Mouse (Mus musculus): Measurements from ENCODE around the gene Ppp2r2c. TPM values are rescaled to one million over a fixed set of nuclear protein-coding genes. Genes with fewer than 3 reads are reported as not detected.

The Ppp2r2c gene
- polyA plus RNA-seq, 1 experiment from 2014 or later: 3.2 TPM

- H3K4me1 ChIP-seq: peaks cover 4% of the 10 kb centered on the region; the same call in 1 of the 2 replicates
- H3K36me3 ChIP-seq: no peaks in the 10 kb centered on the region
Measured at GRCm38 (mm10) chr5:36875956-36876355, 7.6 kb downstream of the Ppp2r2c start.

GRCm38 (mm10) chr5:36876777-36877396 is 8.6 kb downstream of the Ppp2r2c start:
- Histone ChIP-seq H3K27me3 (peaks cover 22% of the 10 kb centered on the region), H3K27ac (replicated peaks) (no peak overlapping the region), H3K4me1 (peaks cover 4% of the 10 kb centered on the region; the same call in 1 of the 2 replicates), H3K4me3 (no peak overlapping the region), H3K9me3 (no peaks in the 10 kb centered on the region), H3K4me2 (replicated peaks) (no peak overlapping the region), H3K36me3 (no peaks in the 10 kb centered on the region), H3K9ac (replicated peaks) (no peak overlapping the region)
- WGBS: 44% methylated on average over 7 of the region's 7 CpGs
- ATAC-seq (ENCODE audit: low FRiP score, low read depth): 0 out of 2 replicates have a peak, but pooled peaks have one; percentile 27

More at GRCm38 (mm10) chr5:36875956-36876355, 7.6 kb downstream of the Ppp2r2c start:
- Histone ChIP-seq H3K9ac (replicated peaks) (no peak overlapping the region), H3K4me3 (no peak overlapping the region), H3K27ac (replicated peaks) (no peak overlapping the region), H3K27me3 (peaks cover 31% of the 10 kb centered on the region), H3K4me2 (replicated peaks) (no peak overlapping the region), H3K9me3 (no peaks in the 10 kb centered on the region)
- WGBS: 84% methylated on average over 4 of the region's 4 CpGs
- ATAC-seq (ENCODE audit: low FRiP score, low read depth): no peak

DNA sequence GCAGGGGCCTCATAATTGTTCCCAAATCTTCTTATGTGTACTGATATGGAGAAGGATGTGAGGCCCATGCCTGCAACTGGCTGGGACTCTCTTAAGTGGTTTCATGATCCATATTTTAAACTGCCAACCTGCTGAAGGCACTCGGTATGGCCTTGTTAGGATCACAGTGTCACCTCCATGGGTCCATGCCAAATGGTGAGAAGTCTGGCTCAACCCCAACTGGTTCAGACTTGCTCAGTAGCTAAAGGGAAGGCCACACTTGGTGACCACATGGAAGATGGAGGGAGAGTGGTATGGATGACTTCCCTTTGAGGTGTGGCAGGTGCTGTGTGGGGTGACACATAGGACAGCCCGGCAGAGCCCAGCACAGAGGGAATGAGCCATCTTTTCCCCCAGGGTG is 9.3 kb downstream of the Ppp2r2c start:
- no peak overlapping the region for H3K4me2 ChIP-seq (replicated peaks)
- no peak for ATAC-seq (ENCODE audit: low FRiP score, low read depth)

GRCm38 (mm10) chr5:36878801-36879200 is 10.5 kb downstream of the Ppp2r2c start:
- 87% methylated on average over 4 of the region's 4 CpGs for WGBS
- no peak for ATAC-seq (ENCODE audit: low FRiP score, low read depth)
- H3K4me3 ChIP-seq: no peak overlapping the region

More for the DNA sequence above, 9.3 kb downstream of the Ppp2r2c start:
- Histone ChIP-seq H3K4me3 (no peak overlapping the region), H3K9ac (replicated peaks) (no peak overlapping the region), H3K27me3 (peaks cover 17% of the 10 kb centered on the region), H3K27ac (replicated peaks) (no peak overlapping the region), H3K9me3 (no peaks in the 10 kb centered on the region), H3K4me1 (peaks cover 4% of the 10 kb centered on the region; the same call in 1 of the 2 replicates), H3K36me3 (no peaks in the 10 kb centered on the region)
- WGBS: 88% methylated on average over 2 of the region's 2 CpGs

DNA sequence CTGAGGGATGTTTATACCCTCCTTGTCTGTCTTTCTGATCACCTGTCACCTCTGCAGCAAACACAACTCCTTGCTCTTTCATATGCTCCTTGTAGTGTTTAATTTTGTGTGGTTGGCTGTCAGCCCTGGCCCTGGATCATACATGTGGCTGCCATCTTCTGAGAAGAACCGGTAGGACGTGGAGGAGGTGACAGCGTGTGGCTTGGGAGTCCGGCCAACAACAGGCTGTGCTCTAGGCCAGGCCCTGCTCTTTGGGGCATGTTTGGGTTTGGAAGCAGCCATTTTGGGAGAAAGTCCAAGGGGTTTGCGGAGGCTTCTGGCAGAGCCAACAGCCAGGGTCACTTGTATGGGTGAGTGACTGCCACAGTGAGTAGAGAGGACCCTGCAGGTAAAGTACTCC is 12.3 kb downstream of the Ppp2r2c start:
- H3K4me1 ChIP-seq: peaks cover 4% of the 10 kb centered on the region; the same call in 1 of the 2 replicates
- H3K9me3 ChIP-seq: no peaks in the 10 kb centered on the region
- no peak for ATAC-seq (ENCODE audit: low FRiP score, low read depth)
- H3K27ac ChIP-seq (replicated peaks): no peak overlapping the region
- no peak overlapping the region for H3K4me2 ChIP-seq (replicated peaks)
- H3K36me3 ChIP-seq: no peaks in the 10 kb centered on the region
- H3K27me3 ChIP-seq: no peaks in the 10 kb centered on the region
- whole genome bisulfite sequencing: 89% methylated on average over 5 of the region's 5 CpGs
- H3K4me3 ChIP-seq: no peak overlapping the region
- no peak overlapping the region for H3K9ac ChIP-seq (replicated peaks)

More at GRCm38 (mm10) chr5:36878801-36879200, 10.5 kb downstream of the Ppp2r2c start:
- Histone ChIP-seq H3K27ac (replicated peaks) (no peak overlapping the region), H3K27me3 (peaks cover 7% of the 10 kb centered on the region), H3K4me2 (replicated peaks) (no peak overlapping the region), H3K9me3 (no peaks in the 10 kb centered on the region), H3K9ac (replicated peaks) (no peak overlapping the region), H3K36me3 (no peaks in the 10 kb centered on the region), H3K4me1 (peaks cover 4% of the 10 kb centered on the region; the same call in 1 of the 2 replicates)

GRCm38 (mm10) chr5:36883516-36883915 is 15.2 kb downstream of the Ppp2r2c start:
- H3K36me3 ChIP-seq: no peaks in the 10 kb centered on the region
- WGBS: 78% methylated on average over 12 of the region's 12 CpGs
- no peak overlapping the region for H3K4me2 ChIP-seq (replicated peaks)
- peaks cover 5% of the 10 kb centered on the region; the same call in 1 of the 2 replicates for H3K4me1 ChIP-seq
- H3K27ac ChIP-seq (replicated peaks): no peak overlapping the region
- no peak overlapping the region for H3K4me3 ChIP-seq
- H3K27me3 ChIP-seq: no peaks in the 10 kb centered on the region
- no peak overlapping the region for H3K9ac ChIP-seq (replicated peaks)
- no peaks in the 10 kb centered on the region for H3K9me3 ChIP-seq
- ATAC-seq (ENCODE audit: low FRiP score, low read depth): no peak

- no peaks in the 10 kb centered on the region for H3K36me3 ChIP-seq
- H3K4me2 ChIP-seq (replicated peaks): no peak overlapping the region
- no peak overlapping the region for H3K9ac ChIP-seq (replicated peaks)
- 91% methylated on average over 1 of the region's 1 CpGs for WGBS
- no peaks in the 10 kb centered on the region for H3K9me3 ChIP-seq
- H3K27ac ChIP-seq (replicated peaks): no peak overlapping the region
- H3K4me3 ChIP-seq: no peak overlapping the region
- H3K27me3 ChIP-seq: no peaks in the 10 kb centered on the region
- no peak for ATAC-seq (ENCODE audit: low FRiP score, low read depth)
- peaks cover 5% of the 10 kb centered on the region; the same call in 1 of the 2 replicates for H3K4me1 ChIP-seq
Measured at GRCm38 (mm10) chr5:36885067-36885466, 16.8 kb downstream of the Ppp2r2c start.

DNA sequence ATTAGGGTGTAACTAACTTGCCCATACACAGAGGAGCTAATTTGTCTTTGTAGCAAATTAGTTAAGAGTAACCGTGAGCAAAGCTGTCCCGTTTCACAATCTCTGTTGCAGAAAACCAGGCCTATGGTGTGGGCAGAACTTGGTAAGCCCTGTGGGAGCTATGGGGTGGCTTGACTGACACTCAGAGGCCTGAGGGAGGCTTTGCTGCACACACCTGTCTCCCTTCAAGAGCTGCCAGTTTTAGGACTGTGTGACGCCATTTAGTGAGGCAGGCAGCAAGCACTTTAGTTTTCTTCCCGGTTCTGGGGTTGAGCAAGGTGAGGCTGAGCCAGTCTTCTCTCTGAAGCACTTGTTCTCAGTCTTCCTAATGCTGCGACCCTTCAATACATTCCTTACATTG is 17.3 kb downstream of the Ppp2r2c start:
- peaks cover 9% of the 10 kb centered on the region for H3K4me1 ChIP-seq
- no peak for ATAC-seq (ENCODE audit: low FRiP score, low read depth)
- H3K27ac ChIP-seq (replicated peaks): no peak overlapping the region
- no peak overlapping the region for H3K4me3 ChIP-seq
- H3K4me2 ChIP-seq (replicated peaks): no peak overlapping the region
- no peak overlapping the region for H3K9ac ChIP-seq (replicated peaks)
- H3K36me3 ChIP-seq: no peaks in the 10 kb centered on the region
- no peaks in the 10 kb centered on the region for H3K27me3 ChIP-seq
- 79% methylated on average over 5 of the region's 5 CpGs for WGBS
- H3K9me3 ChIP-seq: no peaks in the 10 kb centered on the region

GRCm38 (mm10) chr5:36886298-36886697 is 18.0 kb downstream of the Ppp2r2c start:
- H3K36me3 ChIP-seq: no peaks in the 10 kb centered on the region
- no peak for ATAC-seq (ENCODE audit: low FRiP score, low read depth)
- no peak overlapping the region for H3K4me2 ChIP-seq (replicated peaks)
- 91% methylated on average over 2 of the region's 2 CpGs for WGBS
- no peaks in the 10 kb centered on the region for H3K9me3 ChIP-seq
- H3K4me3 ChIP-seq: no peak overlapping the region
- no peak overlapping the region for H3K9ac ChIP-seq (replicated peaks)
- H3K27me3 ChIP-seq: no peaks in the 10 kb centered on the region
- H3K4me1 ChIP-seq: peaks cover 15% of the 10 kb centered on the region
- H3K27ac ChIP-seq (replicated peaks): no peak overlapping the region

DNA sequence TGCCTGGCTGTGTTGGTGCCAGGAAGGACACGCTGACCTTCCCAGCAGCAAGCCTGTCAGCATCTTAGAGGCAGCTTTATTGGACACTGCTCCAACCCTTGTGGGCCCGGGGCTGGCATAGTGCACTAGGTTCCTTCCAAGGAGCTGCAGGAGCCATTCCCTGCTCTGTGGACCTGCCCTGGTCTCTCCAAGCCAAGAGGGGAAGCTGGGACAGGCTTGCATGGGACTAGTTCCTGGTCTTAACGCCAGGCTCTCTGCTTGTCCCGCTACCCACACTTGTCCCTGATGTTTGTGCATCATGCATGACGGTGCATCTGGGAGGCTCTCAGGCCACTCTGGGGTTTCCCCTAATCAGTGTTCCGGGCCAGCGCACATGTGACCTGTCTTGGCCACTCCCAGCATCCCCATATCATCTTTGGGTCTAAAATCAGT is 18.6 kb downstream of the Ppp2r2c start:
- Histone ChIP-seq H3K4me1 (peaks cover 15% of the 10 kb centered on the region), H3K4me3 (no peak overlapping the region), H3K4me2 (replicated peaks) (no peak overlapping the region), H3K27me3 (no peaks in the 10 kb centered on the region), H3K36me3 (no peaks in the 10 kb centered on the region), H3K27ac (replicated peaks) (no peak overlapping the region), H3K9me3 (no peaks in the 10 kb centered on the region), H3K9ac (replicated peaks) (no peak overlapping the region)
- 64% methylated on average over 7 of the region's 7 CpGs for WGBS
- no peak for ATAC-seq (ENCODE audit: low FRiP score, low read depth)

GRCm38 (mm10) chr5:36887299-36887988 is 19.1 kb downstream of the Ppp2r2c start:
- Histone ChIP-seq H3K4me3 (no peak overlapping the region), H3K4me1 (peaks cover 15% of the 10 kb centered on the region), H3K36me3 (no peaks in the 10 kb centered on the region), H3K27me3 (no peaks in the 10 kb centered on the region), H3K9me3 (no peaks in the 10 kb centered on the region), H3K27ac (replicated peaks) (no peak overlapping the region), H3K9ac (replicated peaks) (no peak overlapping the region), H3K4me2 (replicated peaks) (no peak overlapping the region)
- 35% methylated on average over 9 of the region's 9 CpGs for WGBS
- ATAC-seq (ENCODE audit: low FRiP score, low read depth): no peak

DNA sequence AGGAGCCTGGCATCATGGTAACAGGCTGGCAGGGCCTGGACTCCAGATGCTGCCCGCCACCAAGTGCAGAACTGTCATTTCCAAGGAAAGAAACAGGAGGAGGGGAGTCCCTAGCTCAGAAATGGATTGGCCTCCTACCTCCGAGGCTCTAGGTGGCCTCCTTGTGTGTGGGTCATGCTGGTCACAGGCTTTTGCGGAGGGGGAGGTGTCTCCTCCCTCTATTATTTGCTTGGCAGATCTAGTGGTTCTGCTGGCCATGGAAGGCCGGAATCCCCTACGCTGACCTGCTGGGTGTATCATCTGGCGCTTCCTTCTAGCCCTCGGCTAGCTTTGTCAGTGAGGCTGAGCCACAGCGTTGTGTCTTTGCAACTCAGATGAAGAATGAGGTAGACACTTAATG is 20.2 kb downstream of the Ppp2r2c start:
- Histone ChIP-seq H3K27ac (replicated peaks) (no peak overlapping the region), H3K27me3 (no peaks in the 10 kb centered on the region), H3K9ac (replicated peaks) (no peak overlapping the region), H3K4me2 (replicated peaks) (no peak overlapping the region), H3K9me3 (no peaks in the 10 kb centered on the region), H3K4me1 (peaks cover 15% of the 10 kb centered on the region), H3K36me3 (no peaks in the 10 kb centered on the region), H3K4me3 (no peak overlapping the region)
- ATAC-seq (ENCODE audit: low FRiP score, low read depth): no peak
- WGBS: 80% methylated on average over 8 of the region's 8 CpGs

All from midbrain, embryonic 12.5 days (tissue).